Mouse (Mus musculus) heart, embryonic 14.5 days (tissue): Measurements from ENCODE around the gene Vangl2. TPM values are rescaled to one million over a fixed set of nuclear protein-coding genes. Genes with fewer than 3 reads are reported as not detected.

Source experiments
- ATAC-seq: fragments of 200-750 bp; cut with Nextera tagmentation; 2 replicates; pipeline ENCODE4 v1.8.0; 2017; ENCODE audit warnings: low read depth, moderate TSS enrichment; ENCODE audit not compliant: insufficient number of reproducible peaks, insufficient read depth, low FRiP score
- H3K27ac ChIP-seq, 2 experiments: fragments of 200-500 bp in 1 of 2; fragments of 300-500 bp in 1 of 2; sonication (generic) in 1 of 2; replicated peaks in 1 of 2; 2 replicates each; pipeline ENCODE4 v1.5.1; 2012 to 2014; ENCODE audit warnings: low read depth in 2 of 2, low read length in 2 of 2, control low read depth in 1 of 2, mild to moderate bottlenecking in 1 of 2, mixed read lengths in 1 of 2; ENCODE audit not compliant: control insufficient read depth in 1 of 2, insufficient read depth in 1 of 2
- H3K27me3 ChIP-seq: fragments of 300-500 bp; sonication (generic); 2 replicates; pipeline ENCODE4 v1.6.1; 2014; ENCODE audit warnings: mild to moderate bottlenecking, low read length, control low read depth; ENCODE audit not compliant: control insufficient read depth, insufficient read depth
- H3K36me3 ChIP-seq: fragments of 300-500 bp; sonication (generic); 2 replicates; pipeline ENCODE4 v1.6.1; 2014; ENCODE audit warnings: mild to moderate bottlenecking, control low read depth, low read length, mixed read lengths; ENCODE audit not compliant: control insufficient read depth, insufficient read depth
- H3K4me1 ChIP-seq, 2 experiments: fragments of 200-500 bp in 1 of 2; fragments of 300-500 bp in 1 of 2; sonication (generic) in 1 of 2; 2 replicates each; pipeline ENCODE4 v1.6.1; 2012 to 2014; ENCODE audit warnings: low read length in 2 of 2, control low read depth in 1 of 2, mixed read lengths in 1 of 2; ENCODE audit not compliant: control insufficient read depth in 2 of 2, insufficient read depth in 2 of 2
- H3K4me2 ChIP-seq: fragments of 300-500 bp; sonication (generic); 2 replicates; pipeline ENCODE4 v1.6.1; 2014; ENCODE audit warnings: mild to moderate bottlenecking, low read length
- H3K4me3 ChIP-seq, 2 experiments: fragments of 200-500 bp in 1 of 2; fragments of 300-500 bp in 1 of 2; sonication (generic) in 1 of 2; 2 replicates each; pipeline ENCODE4 v1.5.1; 2012 to 2014; ENCODE audit warnings: low read length in 2 of 2, mild to moderate bottlenecking in 2 of 2, control low read depth in 1 of 2, low read depth in 1 of 2, moderate library complexity in 1 of 2; ENCODE audit not compliant: control insufficient read depth in 1 of 2, insufficient read depth in 1 of 2
- H3K9ac ChIP-seq: fragments of 300-500 bp; sonication (generic); 2 replicates; pipeline ENCODE4 v1.6.1; 2014; ENCODE audit warnings: mild to moderate bottlenecking, low read length
- H3K9me3 ChIP-seq: fragments of 300-500 bp; sonication (generic); 2 replicates; pipeline ENCODE4 v1.6.1; 2016; ENCODE audit warnings: low read length, control low read depth; ENCODE audit not compliant: control insufficient read depth
- WGBS: fragments of 180-500 bp; shearing (Covaris S2); extraction: QIAGEN DNeasy Blood & Tissue Kit; methylation state at CpG from one replicate; pipeline ENCODE4 v1.1.7; 2014; 5-methylcytosine and 5-hydroxymethylcytosine counted together
- polyA plus RNA-seq: library from polyadenylated mRNA; unstranded; fragments of >200 nt; fragmentation: Nextera tagmentation; extraction: Ambion mirVana; gene quantifications from 2 replicates; pipeline ENCODE4 v1.2.1, GENCODE M21; 2014

Gene Vangl2
- polyA plus RNA-seq, 1 experiment from 2014 or later = 9.2 TPM

DNA sequence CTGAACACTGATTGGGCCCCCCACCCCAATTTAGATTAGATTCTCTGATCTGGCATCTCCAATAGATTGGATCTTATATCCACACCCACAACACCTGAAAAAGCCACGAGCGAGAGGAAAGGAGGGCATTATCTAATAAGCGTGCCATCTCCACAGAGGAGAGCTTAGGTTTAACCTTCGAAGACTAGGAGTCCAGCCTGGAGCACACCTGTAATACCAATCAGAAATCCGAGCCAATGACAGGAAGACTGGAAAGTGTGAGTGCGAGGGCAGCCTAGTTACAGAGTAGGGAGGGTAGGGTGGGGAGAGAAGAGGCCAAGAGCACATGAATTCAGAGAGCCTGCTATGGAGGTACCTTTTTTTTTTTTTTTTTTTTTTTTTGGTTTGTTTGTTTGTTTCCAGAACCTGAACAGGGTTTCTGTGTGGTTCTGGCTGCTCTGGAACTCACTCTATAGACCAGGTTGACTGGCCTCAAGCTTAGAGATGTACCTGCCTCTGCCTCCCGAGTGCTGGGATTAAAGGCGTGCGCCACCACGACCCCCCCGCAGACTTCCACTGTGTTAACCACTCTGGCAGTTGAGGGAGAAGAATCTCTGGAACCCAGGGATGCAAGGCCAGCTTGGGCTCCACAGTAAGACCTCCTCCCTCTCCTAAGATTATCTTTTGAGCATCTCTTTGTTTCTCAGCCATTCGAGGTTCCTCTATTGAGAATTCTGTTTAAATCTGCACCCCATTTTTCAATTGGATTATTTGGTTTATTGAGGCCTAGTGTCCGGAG lies 29.2 kb downstream of the Vangl2 start:
- 86% methylated on average over 13 of the region's 13 CpGs for WGBS
- H3K9ac ChIP-seq = no peak overlapping the region
- H3K4me1 ChIP-seq = peaks cover 10 to 22% of the 10 kb centered on the region in 2 experiments
- no peak overlapping the region for H3K27ac ChIP-seq
- no peak overlapping the region for H3K4me3 ChIP-seq
- H3K4me2 ChIP-seq = no peak overlapping the region
- peaks cover 14% of the 10 kb centered on the region; the same call in 1 of the 2 replicates for H3K36me3 ChIP-seq
- ATAC-seq = no peak
- no peaks in the 10 kb centered on the region for H3K9me3 ChIP-seq
- no peaks in the 10 kb centered on the region for H3K27me3 ChIP-seq

DNA sequence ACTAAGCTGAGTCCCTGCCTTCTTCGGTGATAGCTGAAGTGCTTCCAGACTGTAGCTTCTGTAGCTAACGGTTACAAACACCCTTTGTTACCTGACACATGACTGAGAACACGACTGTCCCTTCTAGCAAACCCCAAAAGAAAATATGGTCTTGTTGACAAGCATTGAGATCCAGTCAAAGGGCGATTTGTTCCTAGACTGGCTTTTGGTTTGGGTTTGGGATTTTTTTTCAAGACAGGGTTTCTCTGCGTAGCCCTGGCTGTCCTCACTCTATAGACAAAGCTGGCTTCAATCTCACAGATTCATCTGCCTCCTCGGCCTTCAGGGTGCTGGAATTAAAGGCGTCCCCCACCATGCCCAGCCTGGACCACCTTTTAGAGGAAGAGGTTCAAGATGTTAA lies 31.5 kb downstream of the Vangl2 start:
- ATAC-seq = no peak

DNA sequence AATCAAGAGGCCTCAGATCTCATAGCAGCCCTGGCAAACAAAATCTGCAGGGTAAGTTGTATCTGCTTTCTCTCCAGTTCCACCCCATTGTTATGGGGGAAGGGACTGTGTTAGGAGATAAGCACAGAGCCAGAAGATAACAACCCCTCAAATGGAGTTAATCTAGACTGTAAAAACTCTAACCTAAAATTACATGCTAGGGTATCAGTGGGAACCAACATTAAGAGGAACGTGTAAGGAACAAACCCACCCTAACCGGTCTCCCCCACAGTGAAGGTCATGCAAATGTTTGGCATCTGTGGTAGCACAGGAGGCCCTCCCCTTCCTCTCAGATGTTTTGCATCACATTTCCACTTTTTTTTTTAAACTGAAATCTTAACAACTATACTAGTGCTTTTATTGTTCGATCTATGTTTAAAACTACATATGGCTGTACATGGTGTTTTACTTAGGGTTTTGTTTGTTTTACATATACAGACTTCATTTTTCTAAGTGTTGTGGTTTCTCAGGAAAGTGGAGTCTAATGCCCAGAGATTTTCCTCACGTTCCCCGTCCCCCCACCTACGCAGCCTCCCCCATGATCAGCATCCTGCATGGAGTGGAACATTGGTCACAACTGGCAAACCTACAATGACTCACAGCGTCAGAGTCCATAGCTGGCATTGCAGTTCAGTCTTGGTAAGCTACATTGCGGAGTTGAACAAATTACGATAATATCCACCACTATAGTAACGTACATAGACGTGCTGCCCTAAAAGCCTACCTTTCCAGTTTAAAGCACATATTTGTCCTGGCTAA lies 33.1 kb downstream of the Vangl2 start:
- Histone ChIP-seq H3K27ac (peak overlapping the region; percentile 44 to 53; a peak in 3 of 4 replicates), H3K9ac (no peak overlapping the region), H3K4me1 (peaks cover 11 to 28% of the 10 kb centered on the region in 2 experiments), H3K27me3 (no peaks in the 10 kb centered on the region), H3K4me3 (no peak overlapping the region), H3K36me3 (no peaks in the 10 kb centered on the region), H3K9me3 (no peaks in the 10 kb centered on the region), H3K4me2 (0 out of 2 replicates have a peak overlapping the region, but pooled peaks have one; percentile 8)
- ATAC-seq = peak; percentile 73
- WGBS = 65% methylated on average over 11 of the region's 11 CpGs

More for the DNA sequence above, 31.5 kb downstream of the Vangl2 start:
- Histone ChIP-seq H3K9me3 (no peaks in the 10 kb centered on the region), H3K27me3 (no peaks in the 10 kb centered on the region), H3K9ac (no peak overlapping the region), H3K4me3 (no peak overlapping the region), H3K4me2 (no peak overlapping the region), H3K27ac (no peak overlapping the region; a peak in 1 of 4 replicates), H3K36me3 (no peaks in the 10 kb centered on the region), H3K4me1 (peaks cover 11 to 28% of the 10 kb centered on the region in 2 experiments)
- WGBS = 55% methylated on average over 7 of the region's 7 CpGs

DNA sequence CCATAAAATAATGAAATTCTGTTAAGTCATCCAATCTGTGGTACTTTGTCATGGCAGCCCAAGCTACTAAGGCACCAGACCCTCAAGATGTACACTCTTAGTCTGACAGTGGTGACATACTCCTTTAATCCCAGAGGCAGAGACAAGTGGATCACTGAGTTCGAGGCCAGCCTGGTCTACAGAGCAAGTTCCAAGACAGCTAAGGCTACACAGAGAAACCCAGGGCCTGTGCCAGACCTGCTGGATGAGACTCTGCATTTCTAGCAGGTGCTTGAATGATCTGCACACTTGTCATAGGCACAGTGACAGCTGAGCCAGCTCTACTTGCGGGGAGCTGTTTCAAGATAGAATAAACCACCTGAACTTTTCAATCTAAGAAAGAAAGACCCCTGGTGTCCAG lies 33.7 kb downstream of the Vangl2 start:
- H3K27ac ChIP-seq = peak overlapping the region; percentile 44 to 53
- no peak overlapping the region for H3K4me3 ChIP-seq
- H3K27me3 ChIP-seq = no peaks in the 10 kb centered on the region
- no peak overlapping the region for H3K4me2 ChIP-seq
- H3K9me3 ChIP-seq = no peaks in the 10 kb centered on the region
- no peaks in the 10 kb centered on the region for H3K36me3 ChIP-seq
- 48% methylated on average over 2 of the region's 2 CpGs for WGBS
- no peak overlapping the region for H3K9ac ChIP-seq
- peaks cover 11 to 28% of the 10 kb centered on the region in 2 experiments for H3K4me1 ChIP-seq
- ATAC-seq = no peak

DNA sequence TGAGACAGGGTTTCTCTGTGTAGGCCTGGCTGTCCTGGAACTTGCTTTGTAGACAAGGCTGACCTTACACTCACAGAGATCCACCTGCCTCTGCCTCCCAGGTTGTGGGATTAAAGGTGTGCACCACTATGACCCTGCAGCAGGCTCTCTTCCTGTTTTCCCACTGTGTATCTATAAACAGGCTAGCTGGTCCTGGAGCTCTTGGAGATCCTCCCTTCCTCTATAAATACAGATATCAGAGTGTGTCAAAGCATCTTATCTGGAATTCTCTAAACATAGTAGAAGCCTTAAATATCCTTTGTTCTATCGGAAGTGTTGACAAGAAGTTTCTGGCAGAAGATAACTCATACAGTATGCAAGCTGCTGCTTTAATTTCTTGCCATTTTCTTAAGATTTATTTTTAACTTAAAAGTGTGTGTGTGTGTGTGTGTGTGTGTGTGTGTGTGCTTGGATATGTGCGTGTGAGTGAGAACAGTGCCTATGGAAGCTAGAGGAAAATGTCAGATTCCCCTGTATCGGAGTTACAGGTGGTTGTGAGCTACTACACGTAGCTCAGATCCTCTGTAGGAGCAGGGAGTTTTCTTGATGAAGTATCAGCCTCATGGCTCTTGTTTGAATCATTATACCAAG lies 35.2 kb downstream of the Vangl2 start:
- Histone ChIP-seq H3K27me3 (no peaks in the 10 kb centered on the region), H3K4me1 (peaks cover 11 to 28% of the 10 kb centered on the region in 2 experiments), H3K36me3 (no peaks in the 10 kb centered on the region), H3K4me3 (no peak overlapping the region), H3K4me2 (no peak overlapping the region), H3K27ac (no peak overlapping the region), H3K9me3 (peaks cover 8% of the 10 kb centered on the region; the same call in 1 of the 2 replicates), H3K9ac (no peak overlapping the region)
- 39% methylated on average over 4 of the region's 4 CpGs for WGBS
- ATAC-seq = no peak

DNA sequence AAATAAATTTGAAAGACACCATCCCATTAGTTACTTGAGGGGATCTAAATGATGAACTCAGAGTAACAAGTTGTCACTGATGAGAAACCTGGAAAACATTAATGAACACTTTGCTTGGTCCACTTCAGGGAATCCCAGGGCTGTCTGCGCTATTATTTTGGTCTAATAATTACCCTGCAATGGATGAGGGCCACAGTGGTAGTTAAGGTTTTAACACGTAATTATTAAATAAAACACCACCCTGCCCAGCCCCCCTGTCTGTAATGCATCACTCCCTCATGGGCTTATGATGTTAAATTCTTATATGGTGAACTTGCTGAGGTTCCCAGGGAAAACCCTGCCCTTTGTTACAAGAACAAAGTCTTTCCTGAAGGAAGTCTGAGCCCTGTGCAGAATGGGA lies 36.4 kb downstream of the Vangl2 start:
- Histone ChIP-seq H3K36me3 (no peaks in the 10 kb centered on the region), H3K9ac (no peak overlapping the region), H3K4me2 (no peak overlapping the region), H3K4me3 (no peak overlapping the region), H3K27me3 (no peaks in the 10 kb centered on the region), H3K4me1 (peaks cover 11 to 28% of the 10 kb centered on the region in 2 experiments), H3K27ac (no peak overlapping the region), H3K9me3 (peaks cover 8% of the 10 kb centered on the region; the same call in 1 of the 2 replicates)
- WGBS = 82% methylated on average over 2 of the region's 2 CpGs
- no peak for ATAC-seq

DNA sequence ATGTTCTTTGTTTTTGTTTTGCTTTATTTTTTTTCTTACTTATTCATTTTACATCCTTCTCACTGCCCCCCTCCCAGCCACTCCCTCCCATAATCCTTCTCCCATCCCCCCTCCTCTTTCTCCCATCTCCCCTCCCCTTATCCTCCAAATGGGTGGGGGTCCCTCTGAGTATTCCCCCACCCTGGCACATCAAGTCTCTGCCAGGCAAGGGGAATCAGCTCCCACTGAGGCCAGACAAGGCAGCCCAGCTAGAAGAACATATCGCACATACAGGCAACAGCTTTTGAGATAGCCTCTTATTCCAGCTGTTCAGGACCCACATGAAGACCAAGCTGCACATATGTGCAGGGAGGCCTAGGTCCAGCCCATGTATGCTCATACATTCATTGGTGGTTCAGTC lies 44.1 kb downstream of the Vangl2 start:
- no peak for ATAC-seq
- Histone ChIP-seq H3K9ac (no peak overlapping the region), H3K4me2 (no peak overlapping the region), H3K4me1 (no peaks in the 10 kb centered on the region), H3K27me3 (no peaks in the 10 kb centered on the region), H3K9me3 (peaks cover 8% of the 10 kb centered on the region; the same call in 1 of the 2 replicates), H3K36me3 (no peaks in the 10 kb centered on the region), H3K27ac (no peak overlapping the region), H3K4me3 (no peak overlapping the region)
- WGBS = 93% methylated on average over 1 of the region's 1 CpGs
